Mouse (Mus musculus): ENCODE data around the gene Ndst4. TPM values are rescaled to one million over a fixed set of nuclear protein-coding genes. Genes with fewer than 3 reads are reported as not detected.

Ndst4 gene
- polyA plus RNA-seq (2014; fragmentation: Illumina TruSeq; extraction: RNeasy Lipid Tissue Mini Kit (QIAGEN cat#74804); ENCODE audit: low replicate concordance): 0.59 TPM

GRCm38 (mm10) chr3:125403601-125404396, at the start of gene Ndst4:
Ndst4 (plus strand) TSS chr3:125404076.

